8 mouse cellular contexts compared by ENCODE assay signal in genomic region chr4:21847481-21848286, GRCm38 (mm10). TPM values are rescaled to one million over a fixed set of nuclear protein-coding genes. Genes with fewer than 3 reads are reported as not detected.
DNase-seq lines count a peak whose midpoint lies in the region; ATAC-seq and TF ChIP-seq lines count a peak whose summit lies in the region.

Gene Pnisr (plus strand): TSS chr4:21847583.

- peak; percentile 98 for DNase-seq in MEL (ENCODE audit: low read depth, low spot score)
- peak; percentile 94 to 95 for DNase-seq in cerebellum, adult 2 months
- peak; percentile 99 for DNase-seq in forebrain, postnatal 0 days
- DNase-seq in heart, postnatal 4 days = peak; percentile 96
- DNase-seq in layer of hippocampus, adult 8-10 months (ENCODE audit: low spot score in 2 of 2) = peak; percentile 96 to 97
- DNase-seq in ovary, adult 18-20 months (ENCODE audit: low spot score) = peak; percentile 89
- peak; percentile 97 for DNase-seq in thymus, postnatal 0 days (ENCODE audit: low spot score)

- H3K36me3 ChIP-seq in MEL (ENCODE audit: control insufficient read depth in 1 of 2, insufficient read depth in 2 of 2, low read length in 2 of 2) = peaks cover 1 to 24% of the 10 kb centered on the region in 2 experiments; a peak in 3 of 4 replicates
- H3K36me3 ChIP-seq in forebrain, postnatal 0 days (ENCODE audit: insufficient read depth) = no peaks in the 10 kb centered on the region
- H3K36me3 ChIP-seq in lung, embryonic 15.5 days = no peaks in the 10 kb centered on the region

- peak; percentile 70 to 86 (median 72) for TF ChIP-seq CTCF in MEL (IDR thresholded peaks at IDR 0.05 in 2 of 3, conservative IDR thresholded peaks at IDR 0.05 in 1 of 3; ENCODE audit: control insufficient read depth in 1 of 3, insufficient read depth in 1 of 3, low read depth in 2 of 3, low read length in 3 of 3, poor library complexity in 1 of 3, severe bottlenecking in 1 of 3)
- peak; percentile 82 for TF ChIP-seq CTCF in cerebellum, adult 2 months (IDR thresholded peaks at IDR 0.05; ENCODE audit: borderline replicate concordance, insufficient read depth, low read depth, low read length)
- TF ChIP-seq CTCF in forebrain, postnatal 0 days (IDR thresholded peaks at IDR 0.05; ENCODE audit: low read depth) = peak; percentile 89

- TF ChIP-seq RAD21 in MEL (IDR thresholded peaks at IDR 0.05; ENCODE audit: low read depth, low read length) = peak; percentile 19

- WGBS in cerebellum, adult 2 months = under 1% methylated on average over 50 of the region's 50 CpGs
- under 1% methylated on average over 50 of the region's 50 CpGs for WGBS in forebrain, postnatal 0 days
- under 1% methylated on average over 50 of the region's 50 CpGs for WGBS in lung, embryonic 15.5 days

- peak within 1 kb of the TSS; percentile 81 to 88 for H3K4me3 ChIP-seq in MEL (ENCODE audit: control insufficient read depth in 1 of 2, insufficient read depth in 1 of 2, low read depth in 2 of 2, low read length in 2 of 2)
- peak within 1 kb of the TSS; percentile 59 for H3K4me3 ChIP-seq in cerebellum, adult 2 months (replicated peaks; ENCODE audit: insufficient read depth, low read depth, low read length)
- H3K4me3 ChIP-seq in forebrain, postnatal 0 days (ENCODE audit: low read depth, low read length) = peak within 1 kb of the TSS; percentile 76
- H3K4me3 ChIP-seq in lung, embryonic 15.5 days = peak within 1 kb of the TSS; percentile 90

- peaks cover 39% of the 10 kb centered on the region for H3K79me2 ChIP-seq in MEL (ENCODE audit: control insufficient read depth, insufficient read depth, low read length, poor library complexity)

- peak within 1 kb of the TSS; percentile 52 for H3K4me2 ChIP-seq in forebrain, postnatal 0 days (ENCODE audit: low read depth)
- peak within 1 kb of the TSS; percentile 58 for H3K4me2 ChIP-seq in lung, embryonic 15.5 days

- H3K9ac ChIP-seq in MEL (ENCODE audit: control insufficient read depth, low read depth, low read length, poor library complexity, severe bottlenecking) = peak within 1 kb of the TSS; percentile 96
- peak within 1 kb of the TSS; percentile 91 for H3K9ac ChIP-seq in forebrain, postnatal 0 days
- H3K9ac ChIP-seq in lung, embryonic 15.5 days = peak within 1 kb of the TSS; percentile 92

- peaks cover 12 to 18% of the 10 kb centered on the region in 2 experiments for H3K4me1 ChIP-seq in MEL (ENCODE audit: control insufficient read depth in 1 of 2, insufficient read depth in 2 of 2, low read length in 2 of 2)
- H3K4me1 ChIP-seq in cerebellum, adult 2 months (ENCODE audit: control insufficient read depth, insufficient read depth, low read length) = peaks cover 2% of the 10 kb centered on the region; the same call in 1 of the 2 replicates
- peaks cover 21% of the 10 kb centered on the region; the same call in 1 of the 2 replicates for H3K4me1 ChIP-seq in forebrain, postnatal 0 days (ENCODE audit: insufficient read depth)
- H3K4me1 ChIP-seq in lung, embryonic 15.5 days = peaks cover 13% of the 10 kb centered on the region

- TF ChIP-seq POLR2A in MEL (IDR thresholded peaks at IDR 0.05; ENCODE audit: control insufficient read depth in 1 of 2, insufficient read depth in 1 of 2, low read depth in 1 of 2, low read length in 2 of 2, poor library complexity in 1 of 2) = peak in 1 of 2 experiments; percentile 54; a peak in 3 of 4 replicates
- peak; percentile 56; the same call in 1 of the 2 replicates for TF ChIP-seq POLR2A in cerebellum, adult 2 months (IDR thresholded peaks at IDR 0.05; ENCODE audit: borderline replicate concordance, insufficient read depth, low read length)

- H3K27ac ChIP-seq in MEL (ENCODE audit: control insufficient read depth, low read depth, low read length) = peak within 1 kb of the TSS; percentile 96
- peak within 1 kb of the TSS; percentile 59 for H3K27ac ChIP-seq in cerebellum, adult 2 months (ENCODE audit: insufficient read depth, low read length)
- H3K27ac ChIP-seq in forebrain, postnatal 0 days (ENCODE audit: low read depth, low read length) = peak within 1 kb of the TSS; percentile 99
- H3K27ac ChIP-seq in lung, embryonic 15.5 days = peak within 1 kb of the TSS; percentile 98

- no peaks in the 10 kb centered on the region for H3K9me3 ChIP-seq in MEL (replicated peaks; ENCODE audit: insufficient read depth, low read length)
- no peaks in the 10 kb centered on the region for H3K9me3 ChIP-seq in forebrain, postnatal 0 days (ENCODE audit: low read length)
- H3K9me3 ChIP-seq in lung, embryonic 15.5 days = no peaks in the 10 kb centered on the region

- TF ChIP-seq EP300 in MEL (IDR thresholded peaks at IDR 0.05; ENCODE audit: low read depth in 1 of 2, low read length in 2 of 2) = 0 out of 4 replicates have a peak, but pooled peaks of 1 of the 2 experiments have one; percentile 2

- no peaks in the 10 kb centered on the region for H3K27me3 ChIP-seq in MEL (ENCODE audit: control insufficient read depth in 1 of 2, insufficient read depth in 2 of 2, low read length in 2 of 2)
- no peaks in the 10 kb centered on the region for H3K27me3 ChIP-seq in cerebellum, adult 2 months (ENCODE audit: control insufficient read depth, insufficient read depth, low read length)
- no peaks in the 10 kb centered on the region for H3K27me3 ChIP-seq in forebrain, postnatal 0 days (ENCODE audit: insufficient read depth, low read length)
- H3K27me3 ChIP-seq in lung, embryonic 15.5 days = no peaks in the 10 kb centered on the region

- ATAC-seq in forebrain, postnatal 0 days = peak; percentile 98
- peak; percentile 97 for ATAC-seq in lung, embryonic 15.5 days (ENCODE audit: borderline replicate concordance, extremely low read depth, low FRiP score, low TSS enrichment)

TF ChIP-seq in MEL, 35 proteins besides CTCF, POLR2A, EP300 and RAD21 (continues in another document):
- TF ChIP-seq MYC (IDR thresholded peaks at IDR 0.05; ENCODE audit: low read depth, low read length) = peak; percentile 85; the same call in 1 of the 2 replicates
- TF ChIP-seq ZMIZ1 (IDR thresholded peaks at IDR 0.05; ENCODE audit: low read depth, low read length) = no peak
- no peak for TF ChIP-seq MAZ (IDR thresholded peaks at IDR 0.05; ENCODE audit: low read depth, low read length)
- TF ChIP-seq NELFE (IDR thresholded peaks at IDR 0.05; ENCODE audit: low read depth, low read length) = peak; percentile 53; the same call in 1 of the 2 replicates
- peak; percentile 69; the same call in 1 of the 2 replicates for TF ChIP-seq ELF1 (IDR thresholded peaks at IDR 0.05; ENCODE audit: low read depth, low read length)
- peak; percentile 62 for TF ChIP-seq MXI1 (IDR thresholded peaks at IDR 0.05; ENCODE audit: low read depth, low read length)
- TF ChIP-seq E2F4 (IDR thresholded peaks at IDR 0.05; ENCODE audit: borderline replicate concordance, low read depth, low read length) = 0 out of 2 replicates have a peak, but pooled peaks have one; percentile 32
- TF ChIP-seq POLR2AphosphoS2 (IDR thresholded peaks at IDR 0.05; ENCODE audit: low read length) = peak; percentile 87; the same call in 1 of the 2 replicates
- no peak for TF ChIP-seq USF2 (IDR thresholded peaks at IDR 0.05; ENCODE audit: borderline replicate concordance in 1 of 2, insufficient read depth in 1 of 2, low read depth in 1 of 2, low read length in 2 of 2)
- peak; percentile 96 for TF ChIP-seq KAT2A (conservative IDR thresholded peaks at IDR 0.05; ENCODE audit: low read depth, low read length)
- no peak for TF ChIP-seq MAFK (IDR thresholded peaks at IDR 0.05; ENCODE audit: borderline replicate concordance, low read depth, low read length)
- peak; percentile 71 for TF ChIP-seq CHD2 (IDR thresholded peaks at IDR 0.05; ENCODE audit: low read length)
- TF ChIP-seq POLR2AphosphoS5 (IDR thresholded peaks at IDR 0.05; ENCODE audit: borderline replicate concordance, low read depth, low read length) = no peak
- TF ChIP-seq BHLHE40 (IDR thresholded peaks at IDR 0.05; ENCODE audit: borderline replicate concordance, low read depth, low read length) = no peak
- no peak for TF ChIP-seq CHD1 (IDR thresholded peaks at IDR 0.05; ENCODE audit: low read depth, low read length)
- no peak; the same call in 1 of the 2 replicates for TF ChIP-seq ZC3H11A (IDR thresholded peaks at IDR 0.05; ENCODE audit: low read depth, low read length)
- peak; percentile 90 for TF ChIP-seq USF1 (IDR thresholded peaks at IDR 0.05; ENCODE audit: low read depth, low read length)
- no peak for TF ChIP-seq UBTF (IDR thresholded peaks at IDR 0.05; ENCODE audit: borderline replicate concordance, insufficient read depth, low read depth, low read length)
- TF ChIP-seq TCF12 (IDR thresholded peaks at IDR 0.05; ENCODE audit: low read depth, low read length) = no peak
- TF ChIP-seq ETS1 (IDR thresholded peaks at IDR 0.05; ENCODE audit: low read depth, low read length) = peak; percentile 36; the same call in 1 of the 2 replicates
- TF ChIP-seq SMC3 (IDR thresholded peaks at IDR 0.05; ENCODE audit: low read depth, low read length) = peak; percentile 72
- TF ChIP-seq GATA1 (IDR thresholded peaks at IDR 0.05; ENCODE audit: low read depth, low read length) = peak; percentile 57; the same call in 1 of the 2 replicates
- TF ChIP-seq HCFC1 (IDR thresholded peaks at IDR 0.05; ENCODE audit: low read depth, low read length) = peak; percentile 97
- TF ChIP-seq ZKSCAN1 (IDR thresholded peaks at IDR 0.05; ENCODE audit: low read depth, low read length) = no peak
- TF ChIP-seq GABPA (IDR thresholded peaks at IDR 0.05; ENCODE audit: low read depth, low read length) = no peak
- peak; percentile 82; the same call in 1 of the 2 replicates for TF ChIP-seq SIN3A (IDR thresholded peaks at IDR 0.05; ENCODE audit: low read length)
- TF ChIP-seq JUND (IDR thresholded peaks at IDR 0.05; ENCODE audit: low read depth, low read length) = no peak
- TF ChIP-seq TAL1 (IDR thresholded peaks at IDR 0.05; ENCODE audit: low read length) = no peak
- TF ChIP-seq TBP (IDR thresholded peaks at IDR 0.05; ENCODE audit: low read depth, low read length) = peak; percentile 55; the same call in 1 of the 2 replicates
- TF ChIP-seq MAX (IDR thresholded peaks at IDR 0.05; ENCODE audit: low read length) = no peak

RNA-seq across cellular contexts. Expression of gene Pnisr, which starts in this region (rescaled TPM):
- 31.7 and 33.6 TPM in 2 replicates for total RNA-seq in MEL (2012; rRNA removed)
- 10 to 100 TPM in 1 of 2 experiments, not detected in 1; 99.0 TPM for polyA plus RNA-seq in MEL (2012; ENCODE audit: insufficient read depth in 1 of 2, insufficient read length in 2 of 2, low read depth in 1 of 2, low replicate concordance in 2 of 2, missing spikeins in 1 of 2)
- 240 and 262 TPM in 2 replicates for polyA plus RNA-seq in cerebellum, adult 2 months (2012; rRNA removed)
- total RNA-seq in forebrain, postnatal 0 days (2014; rRNA removed) = 83.8 and 104 TPM in 2 replicates
- 99.5 and 128 TPM in 2 replicates for polyA plus RNA-seq in forebrain, postnatal 0 days (2015; fragmentation: Nextera tagmentation; extraction: Ambion mirVana)
- total RNA-seq in heart, postnatal 4 days (2021) = 10 to 100 TPM; 50.7 to 58.4 TPM
- 100 to 1,000 TPM; 199 to 268 (median 223) TPM for total RNA-seq in layer of hippocampus, adult 8-10 months (2022)
- polyA plus RNA-seq in lung, embryonic 15.5 days (2015; fragmentation: Nextera tagmentation; extraction: Ambion mirVana) = 119 and 130 TPM in 2 replicates
- polyA plus RNA-seq in thymus, postnatal 0 days (2015; fragmentation: Nextera tagmentation; extraction: Ambion mirVana) = 124 and 128 TPM in 2 replicates

Comparison
In these comparisons a context has a peak if more than half of its experiments do, and no peak if none do; other contexts are left out.
1. Peak in every context shown above with its lines: DNase-seq, ATAC-seq, H3K4me3 ChIP-seq and H3K27ac ChIP-seq.